Mouse (Mus musculus): Measurements from ENCODE around the gene Ino80e. TPM values are rescaled to one million over a fixed set of nuclear protein-coding genes. Genes with fewer than 3 reads are reported as not detected.

Gene Ino80e
- polyA plus RNA-seq, 3 experiments from 2014 or later, result 63.0 to 88.4 (median 68.7) TPM

DNA sequence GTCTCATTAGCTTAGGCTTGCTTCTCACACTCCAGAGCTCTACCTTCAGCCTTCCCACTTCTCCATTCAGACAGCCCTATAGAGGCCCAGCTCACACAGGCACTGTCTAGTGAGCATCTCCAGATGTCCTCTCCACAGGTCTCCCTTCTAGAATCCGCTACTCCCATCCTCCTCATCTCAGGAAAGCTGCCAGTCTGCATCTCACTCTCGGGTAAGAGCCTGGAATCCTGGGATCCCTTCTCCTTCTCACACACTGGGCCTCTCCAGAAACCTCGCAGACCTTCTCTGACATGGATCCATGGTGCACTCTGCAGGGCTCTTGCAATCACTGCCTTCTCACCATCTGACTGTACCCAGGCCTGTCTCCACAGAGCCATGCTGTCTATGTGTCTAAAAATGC lies 6.5 kb downstream of the Ino80e start:
- ATAC-seq, result no peak

GRCm38 (mm10) chr7:126853454-126853853 lies 8.7 kb downstream of the Ino80e start:
- ATAC-seq, result no peak

DNA sequence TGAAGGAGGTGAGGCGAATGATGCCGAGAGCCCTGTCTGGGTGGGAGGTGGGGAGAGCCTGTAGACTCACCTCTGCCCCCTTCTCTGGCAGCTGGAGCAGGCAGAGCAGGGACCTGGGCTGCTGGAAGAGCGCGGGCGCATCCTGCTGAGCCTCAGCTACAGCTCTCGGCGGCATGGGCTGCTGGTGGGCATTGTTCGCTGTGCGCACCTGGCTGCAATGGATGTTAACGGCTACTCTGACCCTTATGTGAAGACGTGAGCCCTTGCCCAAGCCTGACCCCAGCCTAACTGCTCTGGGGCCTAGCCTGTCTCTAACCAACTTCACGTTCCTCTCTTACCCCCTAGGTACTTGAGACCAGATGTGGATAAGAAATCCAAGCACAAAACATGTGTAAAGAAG lies 11.0 kb downstream of the Ino80e start:
- ATAC-seq, result no peak

DNA sequence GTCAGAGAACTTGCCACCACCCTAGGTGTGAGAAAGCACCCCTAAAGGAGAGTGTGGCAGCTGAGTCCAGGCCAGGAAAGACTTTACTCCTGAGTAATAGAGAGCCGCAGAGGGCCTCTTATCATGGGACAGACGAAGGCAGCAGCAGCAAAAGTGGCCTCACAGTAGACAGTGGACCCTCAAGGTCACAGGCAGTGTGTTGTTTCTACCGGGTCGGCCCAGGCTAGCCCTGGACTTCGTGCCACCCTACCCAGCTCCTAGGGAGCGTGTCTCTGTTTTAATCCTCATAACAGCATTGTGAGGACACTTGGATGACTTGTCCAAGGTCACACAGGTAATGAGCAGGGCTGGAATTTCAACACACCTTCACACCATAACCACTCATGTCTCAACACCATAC lies 12.0 kb downstream of the Ino80e start:
- no peak for ATAC-seq

DNA sequence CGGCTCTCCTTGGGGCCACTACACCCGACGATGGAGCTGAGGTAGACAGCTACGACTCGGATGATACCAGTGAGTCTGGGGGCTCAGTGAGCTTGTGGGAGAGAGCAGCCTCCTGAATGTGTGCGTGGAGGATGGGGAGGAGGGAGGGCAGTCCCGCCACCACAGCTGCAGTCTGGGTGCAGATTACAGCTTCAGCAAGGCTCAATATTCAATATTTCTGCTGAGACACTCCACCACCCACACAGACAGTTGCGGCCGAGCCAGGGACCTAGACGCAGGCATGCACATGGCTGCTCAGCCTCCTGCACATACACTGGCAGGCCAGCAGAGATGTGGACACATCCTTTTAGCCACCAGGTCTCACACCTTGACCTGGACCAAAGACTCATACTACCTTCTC lies 13.4 kb downstream of the Ino80e start:
- no peak for ATAC-seq

DNA sequence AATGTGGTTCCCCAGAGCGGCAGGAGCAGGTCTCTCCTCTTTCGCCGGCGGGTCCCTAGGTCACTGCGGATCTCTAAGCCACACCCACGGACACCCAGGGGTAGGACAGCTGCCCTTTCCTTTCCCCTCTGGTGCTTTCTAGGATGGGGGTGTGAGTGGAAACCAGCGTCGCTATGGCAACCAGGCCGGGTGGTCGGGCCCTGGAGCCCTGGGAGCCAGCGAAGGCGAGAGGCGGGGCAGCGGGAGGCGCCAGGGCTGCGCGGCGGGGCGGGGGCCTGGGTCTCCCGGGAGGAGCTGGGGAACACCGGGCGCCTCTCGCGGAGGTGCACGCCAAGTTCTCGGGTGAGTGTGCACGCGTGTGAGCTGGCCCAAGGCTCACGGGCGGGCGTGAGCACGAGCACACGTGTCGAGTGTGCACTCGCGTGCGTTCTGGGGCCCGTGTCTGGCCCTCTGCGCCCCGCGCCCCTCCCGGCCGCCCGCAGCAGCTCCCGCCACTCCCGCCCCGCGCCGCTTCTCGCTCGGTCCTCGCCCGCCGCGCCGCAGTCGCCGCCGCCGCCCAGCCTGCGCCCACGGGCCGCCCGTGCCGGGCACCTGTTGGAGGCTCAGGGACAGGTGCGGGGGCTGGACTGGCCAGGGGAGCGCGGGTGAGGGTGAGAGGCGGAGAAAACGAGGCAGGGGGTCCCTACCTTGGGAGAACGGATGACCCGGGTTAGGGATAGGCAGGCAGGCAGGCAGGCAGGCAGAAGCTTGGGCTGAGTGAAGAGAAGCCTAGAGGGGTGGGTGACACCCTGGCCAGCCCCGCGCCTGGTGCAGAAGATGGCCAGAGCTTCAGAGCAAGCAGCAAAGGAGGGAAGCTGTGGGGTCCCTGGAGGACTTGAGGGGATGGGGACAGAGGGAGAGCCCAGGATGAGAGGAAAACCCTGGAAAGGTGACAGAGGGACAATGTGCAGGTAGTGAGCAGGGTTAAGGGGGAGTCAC lies 14.5 kb downstream of the Ino80e start:
- ATAC-seq, result no peak

GRCm38 (mm10) chr7:126847116-126847420 lies 15.1 kb downstream of the Ino80e start, which contains the start of gene Doc2a:
Gene Doc2a, plus strand, starts transcription at chr7:126847416.
- ATAC-seq, result no peak

DNA sequence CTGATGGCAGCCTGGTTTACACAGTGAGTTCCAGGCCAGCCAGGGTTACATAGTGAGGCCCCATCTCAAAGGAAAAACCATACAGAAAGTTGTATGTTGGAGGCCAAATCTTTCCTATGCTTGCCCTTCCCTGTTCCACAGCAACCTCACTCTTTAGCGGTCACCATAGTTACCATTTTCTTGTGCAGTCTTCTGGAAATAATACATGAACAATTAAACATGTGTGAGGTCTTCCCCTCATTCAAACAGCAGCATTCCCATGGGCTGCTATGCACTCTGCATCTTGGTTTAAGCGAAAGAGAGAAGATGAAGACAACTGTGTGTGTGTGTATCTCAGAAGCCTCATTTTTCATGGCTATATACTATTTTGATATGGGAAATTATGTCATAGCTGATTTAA lies 16.7 kb downstream of the Ino80e start:
- ATAC-seq, result no peak

DNA sequence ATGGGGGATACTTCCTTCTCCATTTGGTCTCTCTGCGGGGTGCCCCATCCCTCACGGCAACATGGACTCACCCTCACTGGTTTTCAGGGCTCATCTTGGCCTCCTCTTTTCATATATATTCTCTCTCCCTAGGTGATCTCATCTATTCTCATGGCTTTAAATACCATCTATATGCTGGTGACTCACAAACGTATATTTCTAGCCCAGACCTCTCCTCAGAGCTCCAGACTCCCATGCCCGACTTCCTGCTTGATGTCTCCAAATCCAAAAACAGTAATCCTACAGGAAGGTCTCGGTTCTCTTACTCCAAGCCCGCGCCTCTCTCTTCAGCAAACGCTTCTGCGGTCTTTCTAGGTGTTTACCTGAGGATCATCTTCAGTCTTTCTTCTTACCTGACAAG lies 18.9 kb downstream of the Ino80e start:
- no peak for ATAC-seq

DNA sequence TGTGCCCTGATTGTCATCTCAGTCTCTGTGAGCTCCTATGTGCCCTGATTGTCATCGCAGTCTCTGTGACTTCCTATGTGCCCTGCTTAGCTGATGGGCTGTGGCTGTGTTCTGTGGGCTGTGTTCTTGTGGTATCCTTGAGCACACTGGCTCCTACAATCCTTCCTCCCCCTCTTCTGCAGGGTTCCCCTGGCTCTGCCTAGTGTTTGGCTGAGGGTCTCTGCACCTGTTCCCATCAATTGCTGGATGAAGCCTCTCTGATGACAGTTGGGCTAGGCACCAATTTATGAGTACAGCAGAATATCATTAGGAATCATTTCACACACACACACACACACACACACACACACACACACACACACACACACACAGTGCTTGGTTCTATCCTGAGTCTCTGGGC lies 28.9 kb downstream of the Ino80e start:
- ATAC-seq, result no peak

- peak; percentile 88 for ATAC-seq
Measured at GRCm38 (mm10) chr7:126832036-126832598, 30.1 kb downstream of the Ino80e start.

DNA sequence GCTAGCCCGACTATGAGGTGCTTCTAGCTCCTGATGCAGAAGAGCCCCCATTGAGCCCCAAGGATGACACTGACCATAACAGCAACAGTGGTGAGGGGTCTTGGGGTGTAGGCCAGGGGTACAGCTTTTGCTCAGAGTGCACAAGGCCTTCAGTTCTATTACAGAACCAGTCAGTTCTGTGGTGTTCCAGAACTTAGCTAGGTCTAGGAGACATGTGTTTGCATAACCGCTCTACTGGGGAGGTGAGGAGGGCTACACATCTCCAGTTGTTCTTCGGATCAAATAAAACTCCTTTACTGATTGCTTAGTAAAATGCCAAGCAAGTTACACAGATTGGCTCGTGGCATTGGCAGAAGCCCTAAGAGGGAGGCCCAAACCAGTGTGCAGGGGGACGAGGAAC lies 30.6 kb downstream of the Ino80e start, which contains the start of gene 4930451I11Rik:
4930451I11Rik (minus strand) TSS at position 101 of the 400 bp plus-strand sequence.
- no peak for ATAC-seq

DNA sequence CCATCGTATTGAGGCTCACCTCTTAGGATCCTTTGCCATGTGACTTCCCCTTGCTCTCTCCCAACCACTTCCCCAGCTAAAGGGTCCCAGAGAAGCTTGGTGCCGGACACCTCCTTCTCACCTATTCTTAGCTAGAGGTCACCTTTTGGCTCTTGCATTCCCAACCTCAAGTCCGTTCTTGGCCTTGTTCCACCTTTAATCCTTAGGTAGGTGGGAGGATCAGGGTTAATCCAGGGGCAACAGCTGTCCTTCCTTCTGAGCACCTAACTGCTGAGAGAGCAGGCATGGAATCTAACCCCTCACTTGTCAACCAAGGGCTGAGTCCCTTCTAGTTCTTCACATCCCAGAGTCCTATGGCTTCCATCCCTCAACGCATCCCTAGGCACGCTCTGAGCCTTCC lies 36.2 kb downstream of the Ino80e start:
- ATAC-seq, result no peak

GRCm38 (mm10) chr7:126825403-126825802 lies 36.8 kb downstream of the Ino80e start:
- no peak for ATAC-seq

- ATAC-seq, result no peak
Measured at GRCm38 (mm10) chr7:126823940-126824339, 38.2 kb downstream of the Ino80e start.

DNA sequence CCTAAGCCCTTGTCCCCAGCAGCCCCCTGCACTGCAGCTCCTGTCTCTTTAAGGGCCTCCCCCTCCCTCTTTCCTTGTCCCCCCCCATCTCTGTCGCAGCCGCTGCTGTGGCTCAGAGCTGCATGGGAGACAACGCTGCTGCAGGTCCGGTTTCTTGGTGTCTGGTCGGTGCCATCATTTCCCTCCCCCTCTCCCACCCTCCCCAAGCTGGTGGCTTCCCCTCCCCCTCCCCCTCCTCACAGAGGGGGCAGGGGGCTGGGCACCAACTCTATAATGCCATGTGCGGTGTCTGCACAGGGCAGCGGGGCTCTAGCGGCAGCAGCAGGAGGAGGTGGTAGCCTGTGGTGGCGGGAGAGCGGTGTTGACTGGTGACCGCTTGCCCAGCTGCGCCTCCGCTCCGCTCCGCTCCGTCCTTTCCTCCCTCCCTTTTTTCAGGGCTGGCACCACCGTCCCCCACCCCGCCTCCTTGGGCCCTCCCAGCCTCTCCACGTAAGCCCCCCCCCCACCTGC lies 38.9 kb downstream of the Ino80e start:
- ATAC-seq, result no peak

GRCm38 (mm10) chr7:126822741-126823140 lies 39.4 kb downstream of the Ino80e start:
- no peak for ATAC-seq

DNA sequence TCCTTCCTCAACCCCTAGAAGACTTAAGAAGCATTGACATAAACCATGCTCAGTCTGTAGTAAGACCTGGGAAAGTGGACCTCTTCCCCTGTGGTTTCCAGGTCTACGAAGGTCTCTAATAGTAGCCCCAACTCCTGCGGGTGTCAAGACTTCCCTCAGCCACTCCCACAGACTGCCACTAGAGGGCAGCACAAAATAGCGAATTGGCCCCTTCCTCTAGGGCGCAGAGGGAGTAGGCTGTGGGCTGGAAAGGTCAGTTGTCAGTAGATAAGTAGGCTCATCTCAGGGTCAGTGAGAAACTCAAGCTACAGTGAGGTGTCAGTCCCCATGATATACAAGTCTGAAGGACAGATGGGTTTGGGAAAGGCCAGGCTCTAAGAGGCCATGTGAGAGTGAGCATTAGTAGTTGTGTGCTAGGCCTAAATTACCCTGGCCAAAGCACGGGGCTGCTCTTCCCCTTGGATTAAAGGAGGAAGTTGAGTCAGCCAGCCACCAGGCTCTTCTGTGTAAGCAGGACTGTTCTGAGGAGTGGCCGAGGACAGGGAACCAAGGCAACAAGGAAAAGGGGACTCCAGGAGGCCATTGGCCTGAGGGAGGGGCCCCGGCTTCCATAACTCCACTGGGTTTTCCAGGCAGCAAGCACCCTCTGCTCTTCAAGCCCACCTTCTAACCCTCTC lies 40.2 kb downstream of the Ino80e start:
- peak; percentile 63 for ATAC-seq

DNA sequence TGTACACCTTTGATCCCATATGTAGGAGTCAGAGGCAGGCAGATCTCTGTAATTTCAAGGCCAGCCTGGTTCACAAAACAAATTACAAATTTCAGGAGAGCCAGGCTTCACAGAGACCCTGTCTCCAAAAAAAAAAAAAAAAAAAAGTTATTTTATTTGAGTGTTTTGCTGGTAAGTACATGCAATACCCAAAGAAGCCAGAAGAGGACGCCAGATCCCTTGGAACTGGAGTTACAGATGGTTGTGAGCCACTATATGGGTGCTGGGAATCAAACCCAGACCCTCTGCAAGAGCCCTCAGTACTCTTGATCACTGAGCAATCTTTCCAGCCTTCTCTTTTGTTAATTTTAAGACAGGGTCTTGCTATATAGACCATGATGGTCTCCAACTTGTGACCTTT lies 43.4 kb downstream of the Ino80e start:
- ATAC-seq, result no peak

GRCm38 (mm10) chr7:126817595-126817994 lies 44.6 kb downstream of the Ino80e start:
- no peak for ATAC-seq

DNA sequence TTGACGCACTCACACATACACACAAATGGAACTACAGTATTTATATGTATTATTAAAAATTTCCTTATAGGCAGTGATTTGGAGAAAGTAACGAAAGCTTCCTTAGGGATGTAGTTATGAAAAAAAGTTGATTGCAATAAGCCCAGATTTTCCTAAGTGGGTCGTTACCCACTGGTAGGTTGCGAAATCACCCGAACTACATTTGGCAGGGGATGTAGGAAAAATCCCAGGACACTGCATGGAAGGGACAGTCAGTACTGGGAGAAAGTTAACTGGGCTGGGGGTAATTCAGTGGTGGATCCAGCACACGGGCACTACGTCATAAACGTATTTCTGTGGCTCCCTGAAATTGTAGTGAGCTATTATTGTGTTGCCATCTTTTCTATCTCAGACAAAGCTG lies 45.7 kb downstream of the Ino80e start:
- ATAC-seq, result no peak

- no peak for ATAC-seq
Measured at GRCm38 (mm10) chr7:126815726-126816222, 46.4 kb downstream of the Ino80e start.

GRCm38 (mm10) chr7:126809723-126810369 lies 52.3 kb downstream of the Ino80e start:
- no peak for ATAC-seq
